Mouse (Mus musculus): Measurements from ENCODE around the gene Cdkl3. TPM values are rescaled to one million over a fixed set of nuclear protein-coding genes. Genes with fewer than 3 reads are reported as not detected.

The Cdkl3 gene
- total RNA-seq, 2 experiments from 2014 or later: 9.1 to 11.7 TPM

- no peak for DNase-seq
These were observed 14.2 kb downstream of the Cdkl3 start for GRCm38 (mm10) chr11:52018217-52018616.

- no peak for DNase-seq
These were observed 28.3 kb downstream of the Cdkl3 start for GRCm38 (mm10) chr11:52032356-52032755.

GRCm38 (mm10) chr11:52033953-52034352 lies 29.9 kb downstream of the Cdkl3 start:
- peak; percentile 14 for DNase-seq

- no peak for DNase-seq
These were observed 31.9 kb downstream of the Cdkl3 start for GRCm38 (mm10) chr11:52035905-52036304.

- no peak for DNase-seq
These were observed 33.6 kb downstream of the Cdkl3 start for GRCm38 (mm10) chr11:52037659-52038058.

GRCm38 (mm10) chr11:52043224-52043623 lies 39.2 kb downstream of the Cdkl3 start:
- no peak for DNase-seq

GRCm38 (mm10) chr11:52044156-52044555 lies 40.1 kb downstream of the Cdkl3 start:
- no peak for DNase-seq

- no peak for DNase-seq
These were observed 42.6 kb downstream of the Cdkl3 start for GRCm38 (mm10) chr11:52046446-52047165.

- no peak for DNase-seq
These were observed 49.4 kb downstream of the Cdkl3 start for GRCm38 (mm10) chr11:52053371-52053770.

- no peak for DNase-seq
These were observed 50.7 kb downstream of the Cdkl3 start for GRCm38 (mm10) chr11:52054728-52055127.

GRCm38 (mm10) chr11:52056198-52056597 lies 52.2 kb downstream of the Cdkl3 start:
- DNase-seq: no peak

- no peak for DNase-seq
These were observed 55.0 kb downstream of the Cdkl3 start for GRCm38 (mm10) chr11:52059001-52059400.

- no peak for DNase-seq
These were observed 56.3 kb downstream of the Cdkl3 start for GRCm38 (mm10) chr11:52060315-52060714.

- no peak for DNase-seq
These were observed 58.4 kb downstream of the Cdkl3 start for GRCm38 (mm10) chr11:52062406-52062805.

GRCm38 (mm10) chr11:52064398-52064797 lies 60.4 kb downstream of the Cdkl3 start:
- DNase-seq: no peak

GRCm38 (mm10) chr11:52065841-52066240 lies 61.8 kb downstream of the Cdkl3 start:
- no peak for DNase-seq

GRCm38 (mm10) chr11:52071768-52072167 lies 67.7 kb downstream of the Cdkl3 start:
- no peak for DNase-seq

GRCm38 (mm10) chr11:52073528-52074170 lies 69.6 kb downstream of the Cdkl3 start:
- no peak for DNase-seq

GRCm38 (mm10) chr11:52074626-52075470 lies 70.8 kb downstream of the Cdkl3 start:
- no peak for DNase-seq

GRCm38 (mm10) chr11:52075794-52076633 lies 72.0 kb downstream of the Cdkl3 start:
- DNase-seq: no peak

- no peak for DNase-seq
These were observed 72.8 kb downstream of the Cdkl3 start for GRCm38 (mm10) chr11:52076742-52077352.

- DNase-seq: peak; percentile 54
These were observed 73.9 kb downstream of the Cdkl3 start for GRCm38 (mm10) chr11:52077939-52078338.

All from heart, postnatal 4 days (tissue).